Mouse (Mus musculus) WW6 (cell line): Measurements from ENCODE around the gene Zfp143.
"Not testable (repeated sequence)": the region's sequence is repeated elsewhere in the genome, so short reads cannot be mapped to it uniquely, and the experiment has no call there.

Experiments
- DNase-seq: peaks from one replicate; pipeline ENCODE4 v3.0.0-alpha.2; 2013; ENCODE audit warnings: low read depth, low spot score

Zfp143 gene

GRCm38 (mm10) chr7:110132272-110132671 is 71.3 kb downstream of the Zfp143 start:
- DNase-seq = not testable (repeated sequence)

GRCm38 (mm10) chr7:110133988-110134387 is 73.0 kb downstream of the Zfp143 start:
- DNase-seq = no peak

GRCm38 (mm10) chr7:110138538-110138937 is 77.5 kb downstream of the Zfp143 start:
- DNase-seq = no peak

GRCm38 (mm10) chr7:110143863-110144262 is 82.8 kb downstream of the Zfp143 start:
- no peak for DNase-seq
